Mouse (Mus musculus): ENCODE data around the gene Sh2b2.

DNA sequence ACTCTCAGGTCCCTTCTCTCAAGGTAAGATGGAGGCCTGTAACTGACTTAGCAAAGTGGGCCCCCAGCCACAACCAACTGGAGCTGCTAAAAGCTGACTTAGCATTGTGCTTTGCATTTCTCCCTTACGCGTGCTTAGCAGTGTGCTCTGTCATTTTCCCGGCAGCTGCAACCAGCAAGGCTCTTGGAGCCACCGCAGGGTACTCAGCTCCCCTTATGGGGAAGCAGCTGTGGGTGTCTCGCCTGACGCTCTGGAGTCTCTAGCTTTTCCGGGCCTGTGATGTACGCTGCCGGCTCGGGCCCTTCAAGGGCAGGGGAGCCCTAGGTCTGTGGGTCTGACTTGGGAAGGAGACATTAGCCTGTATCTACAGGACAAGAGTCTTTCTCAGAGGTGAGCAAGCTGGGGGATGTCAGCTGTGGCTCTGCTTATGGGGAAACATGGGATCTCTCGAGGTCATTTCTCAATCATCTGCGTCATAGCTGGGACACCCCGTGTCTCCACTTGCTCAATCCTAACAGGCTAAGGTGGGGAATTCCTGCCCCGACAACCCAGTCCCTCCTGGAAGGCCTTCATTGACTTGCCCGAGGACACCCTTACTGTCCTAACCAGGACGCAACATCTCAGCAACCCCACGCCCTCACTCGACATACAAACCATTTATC, 29.2 kb downstream of the Sh2b2 start:
- TF ChIP-seq CTCF (IDR thresholded peaks at IDR 0.05; ENCODE audit: extremely low read depth, insufficient read depth, insufficient read length, insufficient replicate concordance) (no peak), POLR2A (IDR thresholded peaks at IDR 0.05; ENCODE audit: low read depth, low read length) (no peak)

Data from spleen, adult 2 months (tissue).